In the genomic region with DNA sequence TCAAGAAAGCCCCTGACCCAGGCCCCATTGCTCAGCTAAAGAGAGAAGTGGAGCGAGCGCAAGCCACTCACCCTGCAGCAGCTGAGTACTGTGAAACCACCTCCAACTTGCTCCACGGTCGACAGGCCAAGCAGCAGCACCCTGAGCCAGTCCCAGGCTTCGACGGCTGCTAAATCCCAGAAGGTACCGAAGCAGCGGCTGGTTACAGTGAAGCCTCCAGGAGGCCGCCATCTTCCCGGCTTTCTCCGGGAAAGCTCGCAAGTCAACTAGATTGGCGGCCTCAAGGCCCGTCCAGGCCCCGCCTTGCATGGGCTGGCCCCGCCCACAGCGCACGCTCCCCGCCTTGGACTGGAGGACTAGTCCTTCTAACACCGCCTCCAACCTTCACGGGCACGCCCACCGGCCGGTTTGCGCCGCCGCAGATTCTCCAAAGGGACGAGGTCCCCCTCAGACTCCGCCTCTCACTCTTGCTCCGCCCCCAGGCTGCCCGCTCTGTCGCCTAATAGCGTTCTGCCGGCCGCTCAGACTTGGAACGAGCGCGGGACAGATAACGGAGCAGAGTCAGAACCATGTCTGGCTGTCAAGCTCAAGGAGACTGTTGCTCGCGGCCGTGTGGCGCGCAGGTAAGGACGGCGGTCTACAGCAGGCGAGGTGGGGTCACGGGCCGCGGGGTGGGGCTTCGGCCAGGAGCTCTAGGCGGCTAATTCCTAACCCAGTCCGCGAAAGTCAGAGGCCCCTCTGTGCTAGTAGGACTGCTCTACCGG, we compare ENCODE assay signal across 8 mouse cellular contexts. TPM values are rescaled to one million over a fixed set of nuclear protein-coding genes. Genes with fewer than 3 reads are reported as not detected.
DNase-seq lines count a peak whose midpoint lies in the region; ATAC-seq lines count a peak whose summit lies in the region.

Gene Pdhx (minus strand): TSS at position 295 of the 764 bp plus-strand sequence.
Gene Apip (plus strand): TSS at position 457 of the 764 bp plus-strand sequence.

- peak; percentile 100 for DNase-seq in NIH3T3 (ENCODE audit: low read depth)
- DNase-seq in cerebellum, postnatal 10 days: peak; percentile 100
- DNase-seq in frontal cortex, postnatal 10 days (ENCODE audit: low spot score in 2 of 2): peak; percentile 100
- peak; percentile 99 to 100 for DNase-seq in layer of hippocampus, postnatal 14 days (ENCODE audit: low spot score in 2 of 2)
- DNase-seq in lung, postnatal 14 days: peak; percentile 100
- DNase-seq in retina, adult 2 months (ENCODE audit: low read depth, low spot score): peak; percentile 95
- DNase-seq in thymus, postnatal 36 days: peak; percentile 100

- H3K4me3 ChIP-seq in hindbrain, embryonic 12.5 days: peak within 1 kb of the TSS; percentile 59

- peak within 1 kb of the TSS; percentile 64 for H3K4me2 ChIP-seq in hindbrain, embryonic 12.5 days (replicated peaks)

- peak within 1 kb of the TSS; percentile 73 for H3K27ac ChIP-seq in hindbrain, embryonic 12.5 days

- under 1% methylated on average over 55 of the region's 55 CpGs for WGBS in hindbrain, embryonic 12.5 days

- peak; percentile 100 for ATAC-seq in hindbrain, embryonic 12.5 days (ENCODE audit: low FRiP score)

- H3K36me3 ChIP-seq in hindbrain, embryonic 12.5 days: no peaks in the 10 kb centered on the region; the same call in 1 of the 2 replicates

- H3K4me1 ChIP-seq in hindbrain, embryonic 12.5 days: peaks cover 14% of the 10 kb centered on the region

- peak within 1 kb of the TSS; percentile 70 for H3K9ac ChIP-seq in hindbrain, embryonic 12.5 days

- no peaks in the 10 kb centered on the region for H3K9me3 ChIP-seq in hindbrain, embryonic 12.5 days (replicated peaks)

- H3K27me3 ChIP-seq in hindbrain, embryonic 12.5 days: no peaks in the 10 kb centered on the region

RNA-seq across cellular contexts. Expression of gene Pdhx, which starts in this region (rescaled TPM):
- polyA plus RNA-seq in hindbrain, embryonic 12.5 days (2016; fragmentation: Nextera tagmentation; extraction: Ambion mirVana): 42.4 and 46.4 TPM in 2 replicates
- total RNA-seq in layer of hippocampus, postnatal 14 days (2021): 10 to 100 TPM; 68.1 to 69.8 TPM

RNA-seq across cellular contexts. Expression of gene Apip, which starts in this region (rescaled TPM):
- polyA plus RNA-seq in hindbrain, embryonic 12.5 days (2016; fragmentation: Nextera tagmentation; extraction: Ambion mirVana): 58.6 and 59.7 TPM in 2 replicates
- 10 to 100 TPM; 24.1 to 33.6 TPM for total RNA-seq in layer of hippocampus, postnatal 14 days (2021)

Comparison
In these comparisons a context has a peak if more than half of its experiments do, and no peak if none do; other contexts are left out.
1. Peak in every context shown above with its lines: DNase-seq, ATAC-seq, H3K4me3 ChIP-seq and H3K27ac ChIP-seq.